Mouse (Mus musculus) heart, embryonic 16.5 days (tissue): ENCODE results near the gene Dars2. TPM values are rescaled to one million over a fixed set of nuclear protein-coding genes. Genes with fewer than 3 reads are reported as not detected.

ENCODE experiments used
- ATAC-seq: fragments of 200-750 bp; cut with Nextera tagmentation; replicated peaks from 2 replicates; pipeline ENCODE4 v1.8.0; 2017; ENCODE audit warnings: moderate number of reproducible peaks; ENCODE audit not compliant: insufficient read depth, low FRiP score; ENCODE audit errors: extremely low read depth
- H3K27ac ChIP-seq: fragments of 300-500 bp; sonication (generic); 2 replicates; pipeline ENCODE4 v1.5.1; 2014; ENCODE audit warnings: mild to moderate bottlenecking, low read length, control low read depth, moderate library complexity
- H3K27me3 ChIP-seq: fragments of 300-500 bp; sonication (generic); 2 replicates; pipeline ENCODE4 v1.6.1; 2014; ENCODE audit warnings: low read length, mixed read lengths; ENCODE audit not compliant: control insufficient read depth, insufficient read depth
- H3K36me3 ChIP-seq: fragments of 300-500 bp; sonication (generic); 2 replicates; pipeline ENCODE4 v1.6.1; 2014; ENCODE audit not compliant: control insufficient read depth, insufficient read depth
- H3K4me1 ChIP-seq: fragments of 300-500 bp; sonication (generic); 2 replicates; pipeline ENCODE4 v1.6.1; 2014; ENCODE audit warnings: low read length, mixed read lengths; ENCODE audit not compliant: control insufficient read depth, insufficient read depth
- H3K4me2 ChIP-seq: fragments of 300-500 bp; sonication (generic); 2 replicates; pipeline ENCODE4 v1.6.1; 2014; ENCODE audit warnings: low read depth, mild to moderate bottlenecking, control low read depth, low read length
- H3K4me3 ChIP-seq: fragments of 300-500 bp; sonication (generic); 2 replicates; pipeline ENCODE4 v1.5.1; 2014; ENCODE audit warnings: mild to moderate bottlenecking, control low read depth, low read length
- H3K9ac ChIP-seq: fragments of 300-500 bp; sonication (generic); 2 replicates; pipeline ENCODE4 v1.6.1; 2014; ENCODE audit warnings: low read length, control low read depth
- H3K9me3 ChIP-seq: fragments of 300-500 bp; sonication (generic); replicated peaks from 2 replicates; pipeline ENCODE4 v1.6.1; 2016; ENCODE audit warnings: low read length; ENCODE audit not compliant: control insufficient read depth
- WGBS: fragments of 180-500 bp; shearing (Covaris S2); extraction: QIAGEN DNeasy Blood & Tissue Kit; methylation state at CpG from one replicate; pipeline ENCODE4 v1.1.7; 2014; 5-methylcytosine and 5-hydroxymethylcytosine counted together
- polyA plus RNA-seq: library from polyadenylated mRNA; unstranded; fragments of >200 nt; fragmentation: Nextera tagmentation; extraction: Ambion mirVana; gene quantifications from 2 replicates; pipeline ENCODE4 v1.2.1, GENCODE M21; 2015

Gene Dars2
- 29.3 and 30.9 TPM in 2 replicates for polyA plus RNA-seq

GRCm38 (mm10) chr1:161070352-161071271, at the start of gene Dars2, which contains the start of gene Cenpl:
Gene Dars2 (minus strand): TSS chr1:161070658.
Gene Cenpl (plus strand): TSS chr1:161070713.
- H3K4me2 ChIP-seq: peak within 1 kb of the TSS; percentile 83
- WGBS: under 1% methylated on average over 57 of the region's 57 CpGs
- peak; percentile 96 for ATAC-seq

GRCm38 (mm10) chr1:161114591-161114990, 44.1 kb upstream of the Dars2 start:
- ATAC-seq: no peak
- no peak overlapping the region for H3K4me2 ChIP-seq
- H3K27me3 ChIP-seq: no peaks in the 10 kb centered on the region
- H3K27ac ChIP-seq: no peak overlapping the region
- H3K36me3 ChIP-seq: no peaks in the 10 kb centered on the region
- H3K9me3 ChIP-seq: no peaks in the 10 kb centered on the region
- no peak overlapping the region for H3K9ac ChIP-seq
- H3K4me1 ChIP-seq: peaks cover 4% of the 10 kb centered on the region; the same call in 1 of the 2 replicates
- H3K4me3 ChIP-seq: no peak overlapping the region

More at GRCm38 (mm10) chr1:161070352-161071271, at the start of gene Dars2, which contains the start of gene Cenpl:
- Histone ChIP-seq H3K4me3 (peak within 1 kb of the TSS; percentile 81), H3K9ac (peak within 1 kb of the TSS; percentile 84), H3K27me3 (no peaks in the 10 kb centered on the region), H3K4me1 (peaks cover 25% of the 10 kb centered on the region), H3K27ac (peak within 1 kb of the TSS; percentile 73), H3K36me3 (peaks cover 4% of the 10 kb centered on the region; the same call in 1 of the 2 replicates), H3K9me3 (no peaks in the 10 kb centered on the region)

GRCm38 (mm10) chr1:161109216-161109615, 38.8 kb upstream of the Dars2 start:
- no peak overlapping the region for H3K4me3 ChIP-seq
- H3K27me3 ChIP-seq: no peaks in the 10 kb centered on the region
- no peak for ATAC-seq
- H3K9ac ChIP-seq: no peak overlapping the region
- no peaks in the 10 kb centered on the region for H3K9me3 ChIP-seq
- whole genome bisulfite sequencing: 86% methylated on average over 8 of the region's 8 CpGs
- no peaks in the 10 kb centered on the region for H3K4me1 ChIP-seq
- H3K36me3 ChIP-seq: peaks cover 13% of the 10 kb centered on the region; the same call in 1 of the 2 replicates
- H3K4me2 ChIP-seq: no peak overlapping the region
- no peak overlapping the region for H3K27ac ChIP-seq

- Histone ChIP-seq H3K9me3 (no peaks in the 10 kb centered on the region), H3K4me2 (no peak overlapping the region), H3K27ac (no peak overlapping the region), H3K4me3 (no peak overlapping the region), H3K36me3 (peaks cover 23% of the 10 kb centered on the region; the same call in 1 of the 2 replicates), H3K27me3 (no peaks in the 10 kb centered on the region), H3K9ac (no peak overlapping the region), H3K4me1 (no peaks in the 10 kb centered on the region)
- no peak for ATAC-seq
- WGBS: 74% methylated on average over 1 of the region's 1 CpGs
Observed at GRCm38 (mm10) chr1:161103842-161104241, 33.4 kb upstream of the Dars2 start.

GRCm38 (mm10) chr1:161099721-161100405, 29.4 kb upstream of the Dars2 start:
- no peak for ATAC-seq
- WGBS: 90% methylated on average over 4 of the region's 4 CpGs
- Histone ChIP-seq H3K4me1 (no peaks in the 10 kb centered on the region), H3K27ac (no peak overlapping the region), H3K4me2 (no peak overlapping the region), H3K9ac (no peak overlapping the region), H3K36me3 (peaks cover 30% of the 10 kb centered on the region), H3K27me3 (no peaks in the 10 kb centered on the region), H3K4me3 (no peak overlapping the region), H3K9me3 (no peaks in the 10 kb centered on the region)

GRCm38 (mm10) chr1:161077243-161077642, 6.8 kb upstream of the Dars2 start:
- H3K4me3 ChIP-seq: no peak overlapping the region
- H3K27me3 ChIP-seq: no peaks in the 10 kb centered on the region
- H3K9me3 ChIP-seq: no peaks in the 10 kb centered on the region
- H3K4me2 ChIP-seq: no peak overlapping the region
- peaks cover 13% of the 10 kb centered on the region; the same call in 1 of the 2 replicates for H3K36me3 ChIP-seq
- peaks cover 18% of the 10 kb centered on the region for H3K4me1 ChIP-seq
- no peak for ATAC-seq
- WGBS: 93% methylated on average over 3 of the region's 3 CpGs
- no peak overlapping the region for H3K9ac ChIP-seq
- no peak overlapping the region for H3K27ac ChIP-seq

GRCm38 (mm10) chr1:161076238-161076637, 5.8 kb upstream of the Dars2 start:
- WGBS: 79% methylated on average over 6 of the region's 6 CpGs
- no peak overlapping the region for H3K9ac ChIP-seq
- H3K27ac ChIP-seq: no peak overlapping the region
- H3K4me1 ChIP-seq: peaks cover 22% of the 10 kb centered on the region
- peaks cover 13% of the 10 kb centered on the region; the same call in 1 of the 2 replicates for H3K36me3 ChIP-seq
- H3K4me3 ChIP-seq: no peak overlapping the region
- no peak for ATAC-seq
- H3K27me3 ChIP-seq: no peaks in the 10 kb centered on the region
- H3K9me3 ChIP-seq: no peaks in the 10 kb centered on the region
- no peak overlapping the region for H3K4me2 ChIP-seq

- H3K4me2 ChIP-seq: peak overlapping the region; percentile 82
Observed at GRCm38 (mm10) chr1:161071272-161071620, 788 bp upstream of the Dars2 start.

More at GRCm38 (mm10) chr1:161071272-161071620, 788 bp upstream of the Dars2 start:
- Histone ChIP-seq H3K36me3 (peaks cover 4% of the 10 kb centered on the region; the same call in 1 of the 2 replicates), H3K9ac (peak overlapping the region; percentile 84), H3K4me1 (peaks cover 25% of the 10 kb centered on the region), H3K27ac (peak overlapping the region; percentile 73), H3K4me3 (peak overlapping the region; percentile 81), H3K27me3 (no peaks in the 10 kb centered on the region), H3K9me3 (no peaks in the 10 kb centered on the region)
- WGBS: under 1% methylated on average over 12 of the region's 12 CpGs
- no peak for ATAC-seq
